Mouse (Mus musculus): ENCODE measurements around the gene Lmf1. TPM values are rescaled to one million over a fixed set of nuclear protein-coding genes. Genes with fewer than 3 reads are reported as not detected.

The Lmf1 gene
- total RNA-seq, 4 experiments from 2014 or later, result 27.0 to 33.4 (median 28.4) TPM

- no peak for DNase-seq (ENCODE audit: low spot score in 2 of 2)
Measured at GRCm38 (mm10) chr17:25696263-25696662, 117.4 kb downstream of the Lmf1 start.

GRCm38 (mm10) chr17:25698446-25698845 lies 119.6 kb downstream of the Lmf1 start:
- DNase-seq (ENCODE audit: low spot score in 2 of 2), result peak; percentile 70 to 88

GRCm38 (mm10) chr17:25700863-25701496 lies 122.1 kb downstream of the Lmf1 start:
- DNase-seq (ENCODE audit: low spot score in 2 of 2), result no peak

- no peak for DNase-seq (ENCODE audit: low spot score in 2 of 2)
Measured at GRCm38 (mm10) chr17:25709994-25710393, 131.1 kb downstream of the Lmf1 start.

- no peak for DNase-seq (ENCODE audit: low spot score in 2 of 2)
Measured at GRCm38 (mm10) chr17:25711136-25711535, 132.3 kb downstream of the Lmf1 start.

Other genes with a start within 250 kb of the Lmf1 start
- not detected for gene Tpsab1, start 233.5 kb upstream of the Lmf1 start, total RNA-seq (2022)
- gene Tpsb2, start 212.8 kb upstream of the Lmf1 start, total RNA-seq (2022), result 1 to 10 TPM in 1 of 4 experiments, under 1 TPM in 3; 0.31 to 1.0 (median 0.59) TPM
- gene Tpsg1, start 209.8 kb upstream of the Lmf1 start, total RNA-seq (2022), result under 1 TPM in 1 of 4 experiments, not detected in 3; 0.47 TPM
- gene Cacna1h, start 145.3 kb upstream of the Lmf1 start, total RNA-seq (2022), result 100 to 1,000 TPM in 2 of 4 experiments, 10 to 100 TPM in 2; 92.8 to 120 (median 105) TPM
- gene Tekt4, start 124.5 kb upstream of the Lmf1 start, total RNA-seq (2022), result 1 to 10 TPM in 3 of 4 experiments, under 1 TPM in 1; 0.96 to 1.8 (median 1.2) TPM
- under 1 TPM in 3 of 4 experiments, not detected in 1; 0.10 to 0.20 (median 0.18) TPM for gene Sstr5, start 81.8 kb upstream of the Lmf1 start, total RNA-seq (2022)
- gene Sox8, start 8.4 kb upstream of the Lmf1 start, total RNA-seq (2022), result 10 to 100 TPM; 47.4 to 54.5 (median 52.1) TPM
- gene Gng13, start 138.1 kb downstream of the Lmf1 start, total RNA-seq (2022), result 100 to 1,000 TPM; 115 to 135 (median 117) TPM
- 1 to 10 TPM; 1.3 to 4.9 (median 2.0) TPM for gene Chtf18, start 148.3 kb downstream of the Lmf1 start, total RNA-seq (2022)
- 10 to 100 TPM; 51.7 to 56.8 (median 54.0) TPM for gene Rpusd1, start 148.6 kb downstream of the Lmf1 start, total RNA-seq (2022)
- gene Mslnl, start 157.0 kb downstream of the Lmf1 start, total RNA-seq (2022), result under 1 TPM in 3 of 4 experiments, not detected in 1; 0.13 to 0.41 (median 0.23) TPM
- 1 to 10 TPM in 2 of 4 experiments, under 1 TPM in 2; 0.21 to 1.8 (median 0.92) TPM for gene Msln, start 175.3 kb downstream of the Lmf1 start, total RNA-seq (2022)
- gene Narfl, start 194.7 kb downstream of the Lmf1 start, total RNA-seq (2022), result 10 to 100 TPM; 33.0 to 45.0 (median 34.2) TPM
- gene Haghl, start 206.6 kb downstream of the Lmf1 start, total RNA-seq (2022), result 100 to 1,000 TPM in 2 of 4 experiments, 10 to 100 TPM in 2; 94.5 to 130 (median 112) TPM
- under 1 TPM; 0.43 to 1.00 (median 0.94) TPM for gene Ccdc78, start 207.5 kb downstream of the Lmf1 start, total RNA-seq (2022)
- gene Fam173a, start 213.8 kb downstream of the Lmf1 start, total RNA-seq (2022), result 100 to 1,000 TPM in 2 of 4 experiments, 10 to 100 TPM in 2; 93.0 to 103 (median 99.1) TPM
- gene AC134908.4, start 216.6 kb downstream of the Lmf1 start, total RNA-seq (2022), result 1 to 10 TPM in 1 of 4 experiments, not detected in 3; 1.5 TPM
- 10 to 100 TPM; 66.8 to 93.2 (median 84.5) TPM for gene Metrn, start 218.1 kb downstream of the Lmf1 start, total RNA-seq (2022)
- 100 to 1,000 TPM; 532 to 577 (median 554) TPM for gene Fbxl16, start 230.0 kb downstream of the Lmf1 start, total RNA-seq (2022)
- 10 to 100 TPM; 22.8 to 29.0 (median 26.5) TPM for gene Wdr24, start 244.5 kb downstream of the Lmf1 start, total RNA-seq (2022)
- 10 to 100 TPM; 61.0 to 63.6 (median 61.8) TPM for gene Jmjd8, start 249.8 kb downstream of the Lmf1 start, total RNA-seq (2022)

All from layer of hippocampus, adult 8-10 months (tissue).